Mouse (Mus musculus): ENCODE results near the gene Trim72.
"Not testable (repeated sequence)": the region's sequence is repeated elsewhere in the genome, so short reads cannot be mapped to it uniquely, and the experiment has no call there.

- not testable (repeated sequence) for TF ChIP-seq HCFC1 (IDR thresholded peaks at IDR 0.05; ENCODE audit: borderline replicate concordance, insufficient read depth, low read length); ZC3H11A (IDR thresholded peaks at IDR 0.05; ENCODE audit: borderline replicate concordance, low read depth, low read length)
Observed at GRCm38 (mm10) chr7:128016134-128016533, 12.4 kb downstream of the Trim72 start.
